Mouse (Mus musculus) cerebellum, adult 11-12 months (tissue): Measurements from ENCODE around the gene Cd163l1.
A peak's percentile ranks its signal among the peaks of the same experiment; 100 is the strongest.

Source experiments
- DNase-seq: peaks from one replicate; pipeline ENCODE4 v3.0.0; 2022

Cd163l1 gene

DNA sequence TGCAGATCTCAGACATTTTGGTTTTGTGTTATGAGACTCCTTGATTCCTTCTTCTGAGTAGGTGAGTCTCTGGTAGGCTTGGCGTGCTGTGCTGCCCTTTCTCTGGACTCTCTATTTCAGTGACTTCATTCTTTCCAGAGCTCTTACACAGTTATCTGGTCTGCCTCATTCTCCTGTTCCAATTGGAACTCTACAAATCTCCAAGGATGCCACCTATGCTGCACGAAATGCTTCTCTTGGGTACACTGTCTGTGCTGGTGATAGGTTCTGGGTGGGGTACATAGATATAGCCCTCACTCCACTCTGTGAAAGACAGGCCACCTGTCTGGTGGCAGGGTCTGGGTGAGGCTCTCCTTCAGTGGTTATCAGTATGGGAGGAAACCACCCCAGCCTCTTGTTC, at the start of gene Cd163l1:
Gene Cd163l1, plus strand, starts transcription at position 301 of the 400 bp plus-strand sequence.
- no peak for DNase-seq

DNA sequence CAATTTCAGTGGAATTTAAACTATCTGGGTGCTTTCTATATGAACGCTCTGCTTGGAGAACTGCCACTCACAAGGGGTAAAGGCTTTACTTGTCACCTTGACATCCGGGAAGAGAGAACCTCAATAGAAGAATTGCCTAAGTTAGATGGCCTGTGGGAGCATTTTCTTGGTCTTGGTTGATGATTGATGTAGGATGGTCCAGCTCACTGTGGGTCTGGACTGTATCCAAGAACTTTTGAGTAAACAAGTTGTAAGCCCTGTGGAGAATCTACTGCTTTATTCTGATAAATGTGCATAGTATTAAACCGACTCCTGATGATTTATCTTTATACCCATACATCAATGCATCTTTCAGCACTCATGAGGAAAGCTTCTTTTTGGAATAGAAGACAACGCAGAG, 48.7 kb upstream of the Cd163l1 start:
- DNase-seq = no peak

DNA sequence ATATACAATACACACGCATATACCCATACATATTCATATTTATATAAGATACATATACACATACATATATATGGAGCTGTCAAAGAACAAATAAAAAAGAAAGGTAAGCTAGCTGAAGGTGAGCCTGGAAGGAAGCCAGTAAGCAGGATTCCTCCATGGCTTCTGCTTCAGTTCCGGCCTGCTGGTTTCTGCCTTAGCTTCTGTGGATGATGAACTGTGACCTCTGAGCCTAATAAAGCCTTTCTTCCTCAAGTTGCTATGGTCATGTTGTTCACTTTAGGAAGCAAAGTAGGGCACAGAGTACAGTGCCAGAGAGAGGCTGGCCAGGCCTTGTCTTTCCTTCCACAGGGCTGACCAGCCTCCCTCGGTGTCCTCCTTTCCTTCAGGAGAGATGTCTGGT, 47.2 kb upstream of the Cd163l1 start:
- DNase-seq = no peak

DNA sequence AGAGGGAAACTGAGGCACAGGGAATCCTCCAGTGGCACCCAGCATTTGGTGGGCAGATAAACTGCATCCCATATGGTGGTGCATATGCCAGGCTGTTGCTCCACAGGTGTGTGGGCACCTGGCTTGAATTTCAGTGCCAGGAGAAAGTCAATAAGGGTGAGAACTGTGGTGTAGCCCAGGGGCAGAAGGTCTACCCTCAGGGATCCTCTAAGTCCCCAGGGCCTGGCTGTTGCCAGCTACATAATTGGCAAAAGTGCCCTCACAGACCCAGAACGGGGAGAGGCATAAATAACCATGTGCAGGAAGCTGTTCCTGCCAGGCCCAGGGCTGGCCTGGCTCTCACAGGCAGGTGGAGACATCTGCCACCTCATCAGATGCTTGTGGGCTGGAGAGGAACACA, 45.1 kb upstream of the Cd163l1 start, which contains the start of gene Olfr523:
Gene Olfr523, plus strand, starts transcription at position 282 of the 400 bp plus-strand sequence.
- peak; percentile 77 for DNase-seq

DNA sequence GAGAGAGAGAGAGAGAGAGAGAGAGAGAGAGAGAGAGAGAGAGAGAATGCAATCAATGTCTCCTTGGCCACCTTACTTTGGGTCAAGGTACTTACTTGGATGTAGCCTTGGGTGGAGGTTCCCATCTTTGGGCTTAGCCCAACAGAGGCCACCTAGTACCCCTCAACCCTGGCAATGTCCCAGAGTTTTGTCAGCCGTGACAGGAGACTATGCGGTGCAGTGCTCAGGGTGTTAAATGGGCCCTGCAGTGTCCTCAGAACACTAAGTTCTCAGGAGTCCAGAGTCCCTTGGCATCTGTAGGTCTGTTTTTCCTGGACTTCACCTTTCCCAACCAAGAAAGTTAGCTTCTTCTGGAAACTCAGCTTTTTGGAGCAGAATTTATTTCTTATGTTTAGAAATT, 38.9 kb upstream of the Cd163l1 start:
- DNase-seq = no peak

- no peak for DNase-seq
Measured at GRCm38 (mm10) chr7:140180692-140181091, 37.4 kb upstream of the Cd163l1 start.

GRCm38 (mm10) chr7:140184206-140184605, 33.9 kb upstream of the Cd163l1 start:
- DNase-seq = no peak

- DNase-seq = no peak
Measured at GRCm38 (mm10) chr7:140186646-140187620, 31.1 kb upstream of the Cd163l1 start.

DNA sequence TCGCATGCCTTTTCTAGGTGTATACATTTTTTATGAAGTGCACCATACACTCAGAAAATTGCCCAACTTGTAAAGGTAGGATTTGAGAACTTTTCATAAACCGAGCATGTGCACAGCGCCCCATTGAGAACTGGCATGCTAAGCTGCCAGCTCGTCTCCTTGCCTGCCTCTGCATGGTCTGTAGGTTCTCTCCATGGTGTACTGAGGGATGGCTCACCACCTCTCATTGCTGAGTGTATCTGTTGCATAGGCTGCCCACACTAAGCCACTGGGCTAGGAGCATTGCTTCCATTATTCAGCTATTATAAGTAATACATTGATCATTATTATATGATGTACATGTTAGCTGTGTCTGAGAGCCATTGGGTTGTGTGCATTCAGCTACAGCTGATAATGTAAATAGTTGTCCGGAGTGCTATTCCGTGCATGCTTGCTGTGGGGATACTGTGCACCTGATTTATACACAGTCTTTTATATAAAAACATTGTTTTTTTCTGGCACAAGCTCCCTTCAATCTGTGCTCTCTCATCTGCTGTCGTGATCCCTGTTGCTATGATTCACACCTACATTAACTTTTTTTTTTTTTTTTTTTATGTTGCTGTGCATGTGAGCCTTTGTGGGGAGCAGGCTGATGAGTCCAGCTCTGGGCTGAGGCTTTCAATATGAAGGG, 30.2 kb upstream of the Cd163l1 start:
- no peak for DNase-seq

DNA sequence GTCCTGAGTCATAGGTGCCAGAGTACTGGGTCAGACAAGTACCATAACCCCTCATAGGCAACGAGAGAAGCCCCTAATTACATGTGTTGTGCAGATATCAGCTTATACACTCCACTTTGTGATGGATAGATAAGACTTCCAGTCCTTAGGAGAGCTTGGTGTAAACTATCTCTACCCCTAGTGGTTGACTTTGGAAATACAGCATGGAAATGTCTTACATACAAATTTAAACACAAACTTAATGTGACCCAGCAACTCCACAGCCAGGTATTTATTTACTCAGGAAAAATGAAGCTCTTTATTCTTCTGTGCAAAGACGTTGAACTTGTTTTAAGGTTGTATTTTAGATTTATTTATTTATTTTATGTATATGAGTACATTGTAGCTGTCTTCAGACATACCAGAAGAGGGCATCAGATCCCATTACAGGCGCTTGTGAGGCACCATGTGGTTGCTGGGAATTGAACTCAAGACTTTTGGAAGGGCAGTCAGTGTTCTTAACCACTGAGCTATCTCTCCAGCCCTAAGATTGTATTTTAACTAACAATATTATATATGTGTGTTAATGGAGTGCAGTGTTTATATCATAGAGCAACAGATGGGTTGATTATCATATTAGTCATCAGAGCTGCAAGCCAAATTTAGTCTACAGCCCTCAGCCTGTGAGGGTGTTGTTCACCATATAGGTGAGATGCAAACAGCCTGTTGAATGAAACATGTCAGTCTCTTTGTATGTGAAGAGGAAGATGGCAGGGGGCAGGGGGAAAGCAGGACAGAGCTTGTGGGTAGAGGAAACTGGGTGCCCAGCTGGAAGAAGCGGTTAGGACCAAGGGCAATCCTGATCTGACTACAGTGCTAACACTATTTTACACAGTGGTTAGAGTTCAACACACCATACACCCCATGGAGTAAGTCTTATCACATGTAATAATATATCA, 29.4 kb upstream of the Cd163l1 start:
- DNase-seq = no peak

DNA sequence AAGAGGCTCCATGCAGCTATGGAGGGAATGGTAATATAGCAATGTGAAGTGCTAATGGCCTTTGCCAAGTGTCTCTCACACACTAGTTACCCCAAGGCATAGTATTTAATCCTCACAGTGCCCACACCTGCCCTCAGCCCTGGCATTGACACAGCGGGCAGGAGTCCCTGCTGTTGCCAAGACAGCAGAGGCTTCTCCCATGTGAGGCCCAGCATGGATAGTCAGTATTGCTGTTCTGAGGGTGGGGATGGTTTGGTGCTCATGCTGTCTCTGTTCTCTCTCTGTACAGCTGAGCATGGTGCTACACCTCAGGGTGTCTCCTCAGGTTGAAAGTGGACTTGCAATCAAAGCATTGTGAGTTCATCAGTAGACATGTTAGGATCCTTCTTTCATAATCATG, 27.6 kb upstream of the Cd163l1 start:
- no peak for DNase-seq

GRCm38 (mm10) chr7:140192445-140192844, 25.6 kb upstream of the Cd163l1 start:
- no peak for DNase-seq

- no peak for DNase-seq
Measured at GRCm38 (mm10) chr7:140192851-140193250, 25.2 kb upstream of the Cd163l1 start.

DNA sequence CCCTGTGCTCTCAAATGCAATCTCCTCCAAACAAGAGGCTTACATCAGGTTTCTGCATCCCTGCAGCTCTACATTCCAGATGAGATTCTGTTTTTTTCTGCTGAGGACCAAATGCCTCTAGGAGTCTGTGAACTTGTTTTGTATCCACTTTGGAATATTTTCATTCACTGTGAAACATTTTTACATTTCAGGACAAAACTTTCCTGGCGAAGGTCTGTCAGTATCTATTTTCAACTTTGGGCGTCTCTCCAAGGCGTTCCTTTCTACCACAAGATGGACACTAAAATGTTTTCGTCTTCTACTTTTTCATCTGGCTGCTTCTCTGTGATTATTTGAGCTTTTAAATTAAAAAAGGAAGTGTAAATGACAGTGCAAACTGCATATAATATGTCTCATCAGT, 24.0 kb upstream of the Cd163l1 start:
- DNase-seq = no peak

GRCm38 (mm10) chr7:140196002-140196401, 22.1 kb upstream of the Cd163l1 start:
- no peak for DNase-seq

DNA sequence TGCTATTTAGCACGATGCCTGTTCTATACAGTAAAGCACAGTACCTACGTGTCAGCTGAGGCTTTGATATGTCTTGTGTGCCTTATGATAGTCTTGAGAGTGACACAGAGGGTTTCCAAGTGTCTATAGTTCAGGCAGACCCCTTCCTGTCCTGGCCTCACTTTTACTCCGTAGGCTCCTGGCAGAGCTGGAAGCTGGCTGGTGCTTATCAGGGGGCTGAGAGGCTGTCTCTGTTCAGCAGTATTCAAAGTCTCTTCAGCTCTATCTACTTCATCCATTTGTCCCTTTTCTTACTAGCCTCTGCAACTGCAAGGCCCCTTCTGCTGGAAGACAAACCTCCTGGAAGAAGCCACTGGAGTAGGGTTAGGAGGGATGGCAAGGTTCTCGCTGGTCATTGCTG, 17.0 kb upstream of the Cd163l1 start:
- DNase-seq = no peak

DNA sequence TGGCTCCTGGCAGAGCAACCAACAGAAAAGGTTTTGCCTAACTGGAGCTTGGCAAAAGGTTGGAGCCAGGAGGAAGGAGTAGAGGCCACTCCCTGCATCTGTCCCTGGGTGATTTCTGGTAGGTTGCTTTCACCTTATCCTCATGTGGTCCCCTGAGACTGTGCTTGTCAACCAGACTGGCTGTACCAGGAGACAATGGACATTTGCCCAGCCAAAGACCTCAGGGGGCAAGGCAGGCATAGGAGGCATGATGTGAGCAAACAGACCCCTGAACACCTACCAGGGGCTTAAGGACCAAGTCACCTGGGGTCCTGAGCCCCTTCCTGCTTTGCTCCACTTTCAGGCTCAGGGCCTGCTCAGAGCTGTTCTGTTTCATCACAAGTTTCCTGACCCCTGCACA, 12.2 kb upstream of the Cd163l1 start, which contains the start of gene Olfr524:
Gene Olfr524, minus strand, starts transcription at position 101 of the 400 bp plus-strand sequence.
- no peak for DNase-seq

DNA sequence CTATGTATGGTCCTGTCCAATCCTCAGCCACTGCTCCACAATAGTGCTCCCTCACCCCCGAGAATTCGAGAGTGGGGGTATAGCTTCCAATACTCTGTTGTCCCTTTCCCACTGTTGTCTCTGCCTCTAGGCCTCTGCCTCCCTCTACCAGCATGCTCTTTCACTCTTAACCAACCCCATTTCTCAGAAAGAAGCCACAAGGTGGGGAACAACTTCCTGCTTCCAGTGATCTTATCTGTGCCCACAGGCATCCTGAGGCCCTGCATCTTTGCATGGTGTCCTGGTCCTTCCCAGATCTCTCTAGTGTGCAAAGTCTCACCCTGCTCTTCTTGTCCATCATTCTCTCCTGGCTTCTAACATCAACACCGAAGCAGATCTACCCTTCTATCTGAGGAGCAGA, 11.2 kb upstream of the Cd163l1 start:
- no peak for DNase-seq

DNA sequence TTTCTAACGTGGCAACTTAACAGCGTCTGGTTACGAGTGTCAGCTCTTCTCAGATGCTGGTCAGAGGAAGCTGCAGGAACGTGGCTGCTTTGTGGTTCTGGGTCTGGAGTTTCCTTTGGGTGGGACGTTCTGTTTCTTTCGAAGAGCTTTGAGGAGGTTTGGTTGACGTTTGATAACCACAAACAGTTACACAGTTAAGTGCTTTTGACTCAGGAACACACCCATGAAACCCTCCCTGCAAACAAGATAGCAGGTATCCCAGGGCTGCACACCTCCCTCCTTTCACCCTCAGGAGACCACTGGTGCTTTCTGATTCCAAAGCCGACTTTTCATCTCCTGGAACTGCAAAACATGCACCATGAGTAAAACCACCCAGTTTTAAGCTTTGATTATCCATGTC, 9.9 kb upstream of the Cd163l1 start:
- no peak for DNase-seq

DNA sequence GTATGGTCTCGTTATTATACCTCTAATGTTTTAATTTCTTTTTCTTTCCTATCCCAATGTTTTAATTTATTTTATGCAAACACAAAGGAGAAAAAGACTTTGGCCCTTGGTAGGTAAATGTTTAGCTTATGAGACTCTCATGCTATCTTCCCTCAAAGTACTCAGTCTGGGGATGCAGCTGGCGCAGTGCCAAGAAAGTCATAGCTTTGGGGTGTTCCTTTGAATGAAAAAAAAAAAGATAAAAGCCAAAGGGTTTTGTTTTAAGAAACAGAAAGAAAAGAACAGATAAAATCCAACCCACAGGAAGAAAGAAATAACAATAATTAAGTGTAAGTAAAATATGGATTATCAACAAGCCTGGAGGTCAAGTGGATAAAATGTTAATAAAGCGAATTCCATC, 9.4 kb upstream of the Cd163l1 start:
- DNase-seq = no peak

DNA sequence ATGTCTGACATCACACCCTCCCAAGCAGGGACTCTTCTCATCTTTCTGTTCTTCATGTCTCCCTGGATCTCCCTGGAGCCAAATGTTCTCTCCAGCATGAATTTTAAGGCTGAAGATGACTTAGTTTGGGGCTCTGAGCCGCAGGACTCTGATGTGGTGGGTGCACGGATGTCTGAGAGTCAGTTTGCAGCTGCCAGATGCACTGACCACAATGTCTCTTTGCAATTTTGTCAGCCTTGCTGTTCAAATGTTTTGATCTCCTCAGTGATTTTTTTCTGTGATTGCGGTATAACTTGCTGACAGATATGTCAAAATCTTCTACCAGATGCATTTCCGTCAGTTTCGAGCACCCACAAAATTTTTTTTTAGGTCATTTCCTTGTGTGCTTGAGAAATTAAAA, 4.2 kb upstream of the Cd163l1 start:
- no peak for DNase-seq

- DNase-seq = no peak
Measured at GRCm38 (mm10) chr7:140219268-140219667, 1.2 kb downstream of the Cd163l1 start.

GRCm38 (mm10) chr7:140220375-140220774, 2.3 kb downstream of the Cd163l1 start:
- no peak for DNase-seq
